Mouse (Mus musculus) heart, embryonic 14.5 days (tissue): ENCODE measurements around the gene Asic4. TPM values are rescaled to one million over a fixed set of nuclear protein-coding genes. Genes with fewer than 3 reads are reported as not detected.
A peak's percentile ranks its signal among the peaks of the same experiment; 100 is the strongest.

Experiments used
- ATAC-seq: fragments of 200-750 bp; cut with Nextera tagmentation; 2 replicates; pipeline ENCODE4 v1.8.0; 2017; ENCODE audit warnings: low read depth, moderate TSS enrichment; ENCODE audit not compliant: insufficient number of reproducible peaks, insufficient read depth, low FRiP score
- H3K27ac ChIP-seq, 2 experiments: fragments of 200-500 bp in 1 of 2; fragments of 300-500 bp in 1 of 2; sonication (generic) in 1 of 2; replicated peaks in 1 of 2; 2 replicates each; pipeline ENCODE4 v1.5.1; 2012 to 2014; ENCODE audit warnings: low read depth in 2 of 2, low read length in 2 of 2, control low read depth in 1 of 2, mild to moderate bottlenecking in 1 of 2, mixed read lengths in 1 of 2; ENCODE audit not compliant: control insufficient read depth in 1 of 2, insufficient read depth in 1 of 2
- H3K27me3 ChIP-seq: fragments of 300-500 bp; sonication (generic); 2 replicates; pipeline ENCODE4 v1.6.1; 2014; ENCODE audit warnings: mild to moderate bottlenecking, low read length, control low read depth; ENCODE audit not compliant: control insufficient read depth, insufficient read depth
- H3K36me3 ChIP-seq: fragments of 300-500 bp; sonication (generic); 2 replicates; pipeline ENCODE4 v1.6.1; 2014; ENCODE audit warnings: mild to moderate bottlenecking, control low read depth, low read length, mixed read lengths; ENCODE audit not compliant: control insufficient read depth, insufficient read depth
- H3K4me1 ChIP-seq, 2 experiments: fragments of 200-500 bp in 1 of 2; fragments of 300-500 bp in 1 of 2; sonication (generic) in 1 of 2; 2 replicates each; pipeline ENCODE4 v1.6.1; 2012 to 2014; ENCODE audit warnings: low read length in 2 of 2, control low read depth in 1 of 2, mixed read lengths in 1 of 2; ENCODE audit not compliant: control insufficient read depth in 2 of 2, insufficient read depth in 2 of 2
- H3K4me2 ChIP-seq: fragments of 300-500 bp; sonication (generic); 2 replicates; pipeline ENCODE4 v1.6.1; 2014; ENCODE audit warnings: mild to moderate bottlenecking, low read length
- H3K4me3 ChIP-seq, 2 experiments: fragments of 200-500 bp in 1 of 2; fragments of 300-500 bp in 1 of 2; sonication (generic) in 1 of 2; 2 replicates each; pipeline ENCODE4 v1.5.1; 2012 to 2014; ENCODE audit warnings: low read length in 2 of 2, mild to moderate bottlenecking in 2 of 2, control low read depth in 1 of 2, low read depth in 1 of 2, moderate library complexity in 1 of 2; ENCODE audit not compliant: control insufficient read depth in 1 of 2, insufficient read depth in 1 of 2
- H3K9ac ChIP-seq: fragments of 300-500 bp; sonication (generic); 2 replicates; pipeline ENCODE4 v1.6.1; 2014; ENCODE audit warnings: mild to moderate bottlenecking, low read length
- H3K9me3 ChIP-seq: fragments of 300-500 bp; sonication (generic); 2 replicates; pipeline ENCODE4 v1.6.1; 2016; ENCODE audit warnings: low read length, control low read depth; ENCODE audit not compliant: control insufficient read depth
- WGBS: fragments of 180-500 bp; shearing (Covaris S2); extraction: QIAGEN DNeasy Blood & Tissue Kit; methylation state at CpG from one replicate; pipeline ENCODE4 v1.1.7; 2014; 5-methylcytosine and 5-hydroxymethylcytosine counted together
- polyA plus RNA-seq: library from polyadenylated mRNA; unstranded; fragments of >200 nt; fragmentation: Nextera tagmentation; extraction: Ambion mirVana; gene quantifications from 2 replicates; pipeline ENCODE4 v1.2.1, GENCODE M21; 2014

Gene Asic4
- polyA plus RNA-seq, 1 experiment from 2014 or later = 0.18 TPM

DNA sequence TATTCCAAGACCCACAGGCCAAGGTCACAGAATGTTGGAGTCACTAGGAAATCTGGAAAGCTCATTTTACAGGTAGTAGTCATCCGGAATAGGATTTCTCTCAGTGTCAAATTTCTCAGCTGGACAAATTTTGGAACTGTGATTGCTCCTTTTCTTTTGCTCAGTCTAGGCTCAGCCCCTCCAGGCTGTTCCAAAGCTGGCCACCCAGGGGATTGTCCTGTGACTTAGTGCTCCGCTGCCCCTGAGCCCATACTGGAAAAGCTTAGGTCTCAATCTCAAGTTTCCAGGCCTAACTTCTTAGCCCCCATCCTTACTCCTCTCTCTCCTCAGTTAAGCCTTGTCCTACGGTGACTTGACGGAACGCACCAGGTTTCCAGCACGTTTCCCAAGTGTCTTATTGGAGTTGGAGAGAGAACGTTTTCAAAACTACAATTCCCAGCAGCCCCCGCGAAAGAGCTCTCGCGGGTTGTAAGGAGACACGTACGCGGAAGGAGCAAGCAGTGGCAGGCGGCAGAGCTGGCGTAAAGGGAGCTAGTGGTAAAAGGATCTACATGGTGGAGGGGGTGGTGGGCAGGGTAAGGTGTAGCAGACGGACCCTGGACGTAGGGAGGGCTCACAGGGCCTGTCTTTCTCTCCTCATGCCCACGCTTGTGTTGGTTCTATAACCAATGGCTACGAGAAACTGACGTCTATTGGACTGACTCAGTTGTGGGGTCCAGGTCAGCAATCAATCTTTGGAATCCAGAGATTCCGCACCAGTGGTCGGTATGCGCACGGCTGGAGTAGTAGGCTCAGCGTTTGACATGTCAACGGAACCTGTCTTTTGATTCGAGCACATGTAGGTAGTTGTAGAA, 14.5 kb upstream of the Asic4 start, which contains the start of gene Gmppa:
TSS of gene Gmppa (plus strand) at position 456 of the 854 bp plus-strand sequence.
- Histone ChIP-seq H3K36me3 (peaks cover 36% of the 10 kb centered on the region), H3K27ac (peak within 1 kb of the TSS; percentile 34 to 77; a peak in 3 of 4 replicates), H3K9ac (peak within 1 kb of the TSS; percentile 90), H3K9me3 (no peaks in the 10 kb centered on the region), H3K27me3 (no peaks in the 10 kb centered on the region), H3K4me1 (peaks cover 9 to 10% of the 10 kb centered on the region in 2 experiments), H3K4me2 (peak within 1 kb of the TSS; percentile 84), H3K4me3 (peak within 1 kb of the TSS; percentile 54 to 73)
- WGBS = 6% methylated on average over 28 of the region's 28 CpGs
- ATAC-seq = peak; percentile 64; the same call in 1 of the 2 replicates

GRCm38 (mm10) chr1:75438782-75439181, 11.5 kb upstream of the Asic4 start:
- H3K9ac ChIP-seq = no peak overlapping the region
- H3K4me3 ChIP-seq = no peak overlapping the region
- no peak overlapping the region for H3K4me2 ChIP-seq
- no peak overlapping the region for H3K27ac ChIP-seq
- H3K4me1 ChIP-seq = peaks cover 9 to 13% of the 10 kb centered on the region in 2 experiments
- peaks cover 40% of the 10 kb centered on the region for H3K36me3 ChIP-seq
- H3K9me3 ChIP-seq = no peaks in the 10 kb centered on the region
- no peak for ATAC-seq
- 80% methylated on average over 8 of the region's 9 CpGs for WGBS
- no peaks in the 10 kb centered on the region for H3K27me3 ChIP-seq

DNA sequence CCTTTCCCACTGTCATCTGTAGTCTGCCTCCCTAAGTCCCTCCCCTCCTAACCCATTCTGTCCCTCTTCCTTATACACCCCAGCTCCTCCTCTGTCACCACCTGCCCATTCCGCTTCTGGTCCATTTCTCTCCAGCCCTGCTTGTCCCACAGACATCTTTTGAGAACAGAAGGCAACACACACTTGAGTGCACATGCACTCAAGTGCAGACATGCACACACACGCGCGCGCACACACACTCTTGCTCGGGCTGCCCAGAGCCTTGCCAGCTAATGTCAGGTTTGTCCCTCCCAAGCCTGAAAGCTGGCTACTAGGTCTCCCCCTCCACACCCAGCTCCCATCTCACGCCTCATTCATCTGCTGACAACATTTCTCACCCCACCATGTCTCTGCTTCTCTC, 9.6 kb upstream of the Asic4 start:
- H3K27me3 ChIP-seq = peaks cover 11% of the 10 kb centered on the region; the same call in 1 of the 2 replicates
- no peak overlapping the region for H3K9ac ChIP-seq
- WGBS = 91% methylated on average over 7 of the region's 7 CpGs
- ATAC-seq = no peak
- H3K4me3 ChIP-seq = no peak overlapping the region
- no peaks in the 10 kb centered on the region for H3K9me3 ChIP-seq
- H3K27ac ChIP-seq = no peak overlapping the region
- peaks cover 14 to 22% of the 10 kb centered on the region in 2 experiments for H3K4me1 ChIP-seq
- no peak overlapping the region for H3K4me2 ChIP-seq
- H3K36me3 ChIP-seq = peaks cover 40% of the 10 kb centered on the region

GRCm38 (mm10) chr1:75441471-75441996, 8.7 kb upstream of the Asic4 start:
- ATAC-seq = no peak
- Histone ChIP-seq H3K9ac (no peak overlapping the region), H3K4me2 (no peak overlapping the region), H3K4me1 (peaks cover 18 to 29% of the 10 kb centered on the region in 2 experiments), H3K36me3 (peaks cover 40% of the 10 kb centered on the region), H3K27me3 (peaks cover 11% of the 10 kb centered on the region; the same call in 1 of the 2 replicates), H3K27ac (no peak overlapping the region), H3K9me3 (no peaks in the 10 kb centered on the region), H3K4me3 (no peak overlapping the region)
- WGBS = 90% methylated on average over 15 of the region's 15 CpGs

- no peak for ATAC-seq
- Histone ChIP-seq H3K9ac (no peak overlapping the region), H3K4me3 (no peak overlapping the region), H3K4me2 (no peak overlapping the region), H3K9me3 (no peaks in the 10 kb centered on the region), H3K27me3 (peaks cover 16% of the 10 kb centered on the region; the same call in 1 of the 2 replicates), H3K4me1 (peaks cover 19 to 29% of the 10 kb centered on the region in 2 experiments), H3K36me3 (peaks cover 40% of the 10 kb centered on the region), H3K27ac (no peak overlapping the region)
- WGBS = 84% methylated on average over 9 of the region's 9 CpGs
Measured at GRCm38 (mm10) chr1:75442171-75442570, 8.1 kb upstream of the Asic4 start.

DNA sequence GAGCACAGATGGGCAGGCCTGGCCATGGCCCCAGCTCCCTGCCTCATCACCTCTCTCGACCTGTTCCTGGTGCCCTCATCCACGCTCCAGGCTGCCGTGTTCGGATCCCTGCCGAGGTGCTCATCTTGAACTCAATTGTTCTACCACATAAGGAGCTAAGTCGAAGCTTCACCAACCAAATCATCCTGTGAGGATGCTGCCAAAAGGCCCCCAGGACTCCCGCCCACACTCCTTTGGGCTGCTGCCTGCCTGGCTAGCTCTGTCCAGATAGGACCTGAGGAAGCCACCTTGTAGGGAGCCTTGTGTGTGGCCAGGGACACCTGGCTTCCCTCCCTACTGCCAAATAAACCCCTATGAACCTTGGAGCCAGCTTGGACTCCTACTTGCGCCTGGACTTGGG, 7.4 kb upstream of the Asic4 start:
- H3K4me3 ChIP-seq = no peak overlapping the region
- no peak overlapping the region for H3K27ac ChIP-seq
- no peak overlapping the region for H3K4me2 ChIP-seq
- ATAC-seq = no peak
- no peak overlapping the region for H3K9ac ChIP-seq
- H3K36me3 ChIP-seq = peaks cover 40% of the 10 kb centered on the region
- no peaks in the 10 kb centered on the region for H3K9me3 ChIP-seq
- H3K4me1 ChIP-seq = peaks cover 20 to 34% of the 10 kb centered on the region in 2 experiments
- H3K27me3 ChIP-seq = peaks cover 22% of the 10 kb centered on the region; the same call in 1 of the 2 replicates
- 69% methylated on average over 8 of the region's 8 CpGs for WGBS

- H3K9ac ChIP-seq = no peak overlapping the region
- ATAC-seq = no peak
- H3K4me3 ChIP-seq = no peak overlapping the region
- H3K36me3 ChIP-seq = peaks cover 40% of the 10 kb centered on the region
- peaks cover 20 to 40% of the 10 kb centered on the region in 2 experiments for H3K4me1 ChIP-seq
- WGBS = 54% methylated on average over 13 of the region's 13 CpGs
- no peak overlapping the region for H3K27ac ChIP-seq
- H3K4me2 ChIP-seq = no peak overlapping the region
- no peaks in the 10 kb centered on the region for H3K9me3 ChIP-seq
- H3K27me3 ChIP-seq = peaks cover 27% of the 10 kb centered on the region
Measured at GRCm38 (mm10) chr1:75443247-75444024, 6.8 kb upstream of the Asic4 start.
